ENCODE assay signal across 15 mouse cellular contexts in the genomic region with DNA sequence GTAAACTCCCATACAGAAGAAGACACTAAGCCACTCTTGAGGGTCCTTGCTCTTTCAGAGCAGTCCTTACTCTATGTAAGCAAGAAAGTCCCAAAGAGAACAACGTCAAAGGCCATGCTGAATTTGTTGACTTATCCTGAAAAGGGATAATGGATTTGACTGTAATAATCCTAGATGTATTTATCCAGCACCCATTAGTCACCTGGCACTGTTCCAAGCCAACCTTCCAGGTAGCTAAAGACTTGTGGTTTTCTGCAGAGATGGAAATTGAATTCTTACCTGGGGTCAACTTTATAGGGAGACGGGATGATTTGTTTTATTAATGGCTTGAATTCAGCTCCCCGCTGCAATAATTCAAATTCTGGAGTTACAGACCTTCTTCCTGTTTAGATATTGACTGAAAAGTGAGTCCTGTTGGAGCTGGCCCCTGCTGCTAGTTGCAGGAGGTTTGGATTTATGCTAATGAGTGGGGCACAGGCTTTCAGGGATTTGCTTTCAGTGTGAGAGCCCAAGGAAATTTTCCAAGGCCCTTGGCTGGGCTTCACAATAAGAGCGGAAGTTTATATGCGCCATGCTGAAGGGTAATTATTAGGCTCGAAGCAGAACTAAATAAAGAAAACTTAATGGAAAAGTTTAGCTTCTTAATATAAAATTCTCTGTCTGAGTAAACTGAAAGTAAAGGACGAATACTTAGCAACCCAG.
A peak's percentile ranks its signal among the peaks of the same experiment; 100 is the strongest.
DNase-seq lines count a peak whose midpoint lies in the region; ATAC-seq lines count a peak whose summit lies in the region.
"Had no signal": no experiment of that assay in that cellular context is flagged by ENCODE, and none has a peak within 500 bp of the region (broad histone marks: within the 10 kb centered on the region; RNA-seq: fewer than 3 reads in every experiment).

No protein-coding gene starts in this region.

- no peak overlapping the region for H3K4me2 ChIP-seq in forebrain, embryonic 15.5 days (replicated peaks)
- H3K4me2 ChIP-seq: intestine, embryonic 15.5 days; limb, embryonic 15.5 days had no signal

- 0 out of 2 replicates have a peak, but pooled peaks cover 3% of the 10 kb centered on the region for H3K4me1 ChIP-seq in forebrain, embryonic 15.5 days
- H3K4me1 ChIP-seq: intestine, embryonic 15.5 days had no signal

- no peak overlapping the region for H3K9ac ChIP-seq in forebrain, embryonic 15.5 days (replicated peaks)
- H3K9ac ChIP-seq: intestine, embryonic 15.5 days; limb, embryonic 15.5 days had no signal

- DNase-seq in embryo, embryonic 10.5 days (ENCODE audit: low spot score): peak; percentile 22
- no peak for DNase-seq in embryo, embryonic 9.5 days (ENCODE audit: extremely low spot score)
- DNase-seq in kidney, postnatal 10 days: peak; percentile 10
- no peak for DNase-seq in kidney, adult 18-20 months
- peak; percentile 1 for DNase-seq in NIH3T3 (ENCODE audit: low read depth)
- DNase-seq in urinary bladder, adult 18-20 months (ENCODE audit: low spot score in 2 of 2): no peak
- no peak for DNase-seq in right cerebral cortex, adult 2 months (ENCODE audit: low spot score in 2 of 2)
- DNase-seq: B cell, adult 2 months; cerebellum, adult 9-10 months; heart, postnatal 14 days; right cerebral cortex, postnatal 14 days; thymus, postnatal 14 days had no signal

- peak; percentile 75 for ATAC-seq in forebrain, embryonic 15.5 days (replicated peaks)
- ATAC-seq: intestine, embryonic 15.5 days had no signal

- H3K27ac ChIP-seq in forebrain, embryonic 15.5 days (replicated peaks): no peak overlapping the region
- H3K27ac ChIP-seq: intestine, embryonic 15.5 days; limb, embryonic 15.5 days had no signal

- H3K27me3 ChIP-seq in forebrain, embryonic 15.5 days: no peaks in the 10 kb centered on the region
- H3K27me3 ChIP-seq: intestine, embryonic 15.5 days; limb, embryonic 15.5 days had no signal

- H3K9me3 ChIP-seq in forebrain, embryonic 15.5 days: no peaks in the 10 kb centered on the region
- H3K9me3 ChIP-seq: intestine, embryonic 15.5 days; limb, embryonic 15.5 days had no signal

- WGBS in forebrain, embryonic 15.5 days: 14% methylated on average over 7 of the region's 7 CpGs

- no peaks in the 10 kb centered on the region for H3K36me3 ChIP-seq in forebrain, embryonic 15.5 days
- H3K36me3 ChIP-seq: intestine, embryonic 15.5 days; limb, embryonic 15.5 days had no signal

- H3K4me3 ChIP-seq in forebrain, embryonic 15.5 days: no peak overlapping the region
- H3K4me3 ChIP-seq: intestine, embryonic 15.5 days; limb, embryonic 15.5 days had no signal

Comparison
In these comparisons a context has a peak if more than half of its experiments do, and no peak if none do; other contexts are left out.
1. DNase-seq: peak in embryo, embryonic 10.5 days (single experiment), kidney, postnatal 10 days (single experiment) and NIH3T3 (single experiment); none in embryo, embryonic 9.5 days (single experiment), kidney, adult 18-20 months (single experiment), urinary bladder, adult 18-20 months (0 of 2) and right cerebral cortex, adult 2 months (0 of 2).